Mouse (Mus musculus) embryonic facial prominence, embryonic 12.5 days (tissue): ENCODE measurements at regions not wholly inside any gene's neighbourhood (a gene's known extent, or its start where the extent isn't known, plus 50 kb on each side); places are given as distances from the start of the nearest gene placed in this dataset.

Experiments used
- ATAC-seq: fragments of 200-750 bp; cut with Nextera tagmentation; 2 replicates; pipeline ENCODE4 v1.8.0; 2017; ENCODE audit not compliant: insufficient number of reproducible peaks, insufficient read depth, low FRiP score, low TSS enrichment
- H3K27ac ChIP-seq: fragments of 300-500 bp; sonication (generic); 2 replicates; pipeline ENCODE4 v1.5.1; 2016; ENCODE audit warnings: mild to moderate bottlenecking
- H3K27me3 ChIP-seq: fragments of 300-500 bp; sonication (generic); 2 replicates; pipeline ENCODE4 v1.6.1; 2016; ENCODE audit warnings: mild to moderate bottlenecking, moderate library complexity
- H3K36me3 ChIP-seq: fragments of 300-500 bp; sonication (generic); 2 replicates; pipeline ENCODE4 v1.6.1; 2016; ENCODE audit warnings: mild to moderate bottlenecking
- H3K4me1 ChIP-seq: fragments of 300-500 bp; sonication (generic); 2 replicates; pipeline ENCODE4 v1.6.1; 2016
- H3K4me2 ChIP-seq: fragments of 300-500 bp; sonication (generic); replicated peaks from 2 replicates; pipeline ENCODE4 v1.6.1; 2016; ENCODE audit warnings: mild to moderate bottlenecking, moderate library complexity
- H3K4me3 ChIP-seq: fragments of 300-500 bp; sonication (generic); 2 replicates; pipeline ENCODE4 v1.5.1; 2016; ENCODE audit warnings: mild to moderate bottlenecking
- H3K9ac ChIP-seq: fragments of 300-500 bp; sonication (generic); 2 replicates; pipeline ENCODE4 v1.6.1; 2016; ENCODE audit warnings: mild to moderate bottlenecking, moderate library complexity
- H3K9me3 ChIP-seq: fragments of 300-500 bp; sonication (generic); 2 replicates; pipeline ENCODE4 v1.6.1; 2016; ENCODE audit warnings: mild to moderate bottlenecking, moderate library complexity
- WGBS: fragments of 180-500 bp; shearing (Covaris S2); methylation state at CpG from one replicate; pipeline ENCODE4 v1.1.7; 2016; 5-methylcytosine and 5-hydroxymethylcytosine counted together

DNA sequence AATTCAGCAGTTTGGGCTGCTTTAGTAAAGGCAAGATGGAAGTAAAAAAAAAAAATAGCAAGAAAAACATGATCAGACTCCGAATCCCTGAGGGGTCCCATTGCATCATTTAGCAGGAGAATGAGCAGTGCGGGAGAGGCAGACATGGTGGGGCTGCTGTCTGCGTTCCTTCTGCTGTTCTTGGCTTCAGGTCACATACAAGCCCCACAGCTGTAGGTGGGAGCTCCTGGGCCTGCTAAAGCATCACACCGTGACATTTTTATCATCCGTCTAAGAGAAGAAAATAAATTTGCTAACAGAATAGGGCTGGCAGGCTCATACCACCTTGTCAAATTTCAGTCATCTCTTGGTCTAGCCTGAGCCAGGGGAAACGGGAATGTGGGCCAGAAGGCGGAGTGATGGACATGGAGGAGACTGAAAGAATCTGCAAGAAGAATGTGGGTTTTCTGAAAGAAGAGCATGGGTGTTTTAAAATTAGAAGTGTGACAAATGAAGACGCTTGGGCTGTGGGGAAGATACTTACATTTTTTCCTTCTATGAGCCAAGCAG, 378.8 kb upstream of the Vrk2 start:
- Histone ChIP-seq H3K27me3 (no peaks in the 10 kb centered on the region), H3K36me3 (no peaks in the 10 kb centered on the region), H3K4me3 (no peak overlapping the region), H3K9me3 (no peaks in the 10 kb centered on the region), H3K27ac (no peak overlapping the region), H3K4me2 (no peak overlapping the region), H3K4me1 (no peaks in the 10 kb centered on the region), H3K9ac (no peak overlapping the region)
- ATAC-seq: no peak
- WGBS: 74% methylated on average over 8 of the region's 8 CpGs

DNA sequence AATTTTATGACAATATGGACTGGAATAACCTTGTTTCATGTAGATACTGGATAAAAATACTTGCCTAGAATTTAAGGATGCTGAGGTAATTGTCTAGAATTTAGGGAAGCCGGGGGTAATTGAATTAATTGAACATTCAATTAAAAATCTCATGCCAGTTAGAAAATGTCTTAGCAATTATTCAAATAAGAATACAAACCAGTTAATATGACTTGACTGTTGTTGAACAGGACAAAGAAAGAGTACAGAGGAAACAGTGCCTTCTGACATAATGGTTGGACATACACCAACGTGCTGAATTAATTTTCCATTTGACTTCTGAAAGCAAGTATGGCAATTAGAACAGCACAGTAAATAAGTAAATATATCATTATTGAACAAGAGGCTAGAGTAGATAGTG, 377.4 kb upstream of the Vrk2 start:
- WGBS: 78% methylated on average over 2 of the region's 2 CpGs
- Histone ChIP-seq H3K9ac (no peak overlapping the region), H3K9me3 (no peaks in the 10 kb centered on the region), H3K36me3 (no peaks in the 10 kb centered on the region), H3K4me2 (no peak overlapping the region), H3K27ac (no peak overlapping the region), H3K4me1 (no peaks in the 10 kb centered on the region), H3K27me3 (no peaks in the 10 kb centered on the region), H3K4me3 (no peak overlapping the region)
- ATAC-seq: no peak

DNA sequence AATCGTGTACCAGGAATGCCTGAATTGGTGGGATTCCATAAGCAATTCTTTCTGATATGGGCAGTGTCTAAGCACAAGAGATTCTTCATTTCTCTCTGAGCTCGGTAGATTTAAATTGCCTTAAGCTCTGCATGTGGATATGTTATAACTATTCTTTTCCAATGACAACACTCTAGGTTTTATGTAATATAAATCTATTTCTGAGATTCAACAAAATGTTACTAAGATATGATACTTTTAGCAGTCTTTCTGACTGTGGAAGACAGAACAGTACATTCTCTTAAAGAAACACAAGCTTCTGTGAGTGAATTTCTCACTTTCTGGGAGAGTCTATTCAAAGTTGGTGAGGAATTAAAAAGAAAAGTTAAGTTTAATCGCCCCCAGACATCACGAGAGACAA, 373.6 kb upstream of the Vrk2 start:
- Histone ChIP-seq H3K4me1 (peaks cover 10% of the 10 kb centered on the region; the same call in 1 of the 2 replicates), H3K4me2 (no peak overlapping the region), H3K4me3 (no peak overlapping the region), H3K9me3 (no peaks in the 10 kb centered on the region), H3K27me3 (no peaks in the 10 kb centered on the region), H3K36me3 (no peaks in the 10 kb centered on the region), H3K27ac (no peak overlapping the region), H3K9ac (no peak overlapping the region)
- 81% methylated on average over 4 of the region's 4 CpGs for WGBS
- ATAC-seq: no peak

DNA sequence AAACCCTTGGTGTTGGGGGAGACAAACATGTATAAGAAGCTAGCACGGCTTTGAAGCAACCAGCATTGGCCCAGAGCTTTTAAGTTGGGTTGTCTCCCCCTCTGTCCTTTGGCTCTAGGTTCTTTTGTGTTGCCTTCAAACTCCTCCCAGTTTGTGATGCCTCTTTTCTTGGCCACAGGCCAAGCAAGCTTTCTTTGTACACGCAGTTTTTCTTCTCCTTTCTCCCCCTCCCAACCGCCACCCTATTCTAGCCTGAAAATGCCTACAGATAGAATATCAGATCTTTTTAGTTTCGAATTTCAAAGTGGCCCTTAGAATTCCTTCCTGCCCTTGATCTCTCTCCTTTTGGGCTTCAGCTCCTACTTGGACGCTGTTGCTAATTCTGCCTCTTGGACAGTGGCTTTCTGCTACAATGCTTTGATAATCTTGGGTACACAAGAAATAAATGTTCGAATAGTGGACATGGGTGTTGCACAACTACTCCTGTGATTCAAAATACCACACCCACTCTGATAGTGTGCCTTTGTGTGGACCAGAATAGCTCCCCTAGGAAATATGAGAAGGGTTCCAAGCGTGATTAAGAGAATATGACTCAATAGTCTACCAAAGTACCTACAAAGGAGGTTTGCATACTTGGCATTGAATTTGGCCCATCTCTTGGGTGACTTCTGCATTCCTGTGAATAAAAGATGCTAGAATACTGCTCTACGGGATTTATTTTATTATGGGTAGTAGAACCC, 369.3 kb upstream of the Vrk2 start:
- Histone ChIP-seq H3K4me3 (no peak overlapping the region), H3K9me3 (no peaks in the 10 kb centered on the region), H3K27me3 (no peaks in the 10 kb centered on the region), H3K4me2 (no peak overlapping the region), H3K9ac (no peak overlapping the region), H3K36me3 (no peaks in the 10 kb centered on the region), H3K4me1 (peaks cover 14% of the 10 kb centered on the region; the same call in 1 of the 2 replicates), H3K27ac (peak overlapping the region; percentile 6; the same call in 1 of the 2 replicates)
- no peak for ATAC-seq
- 55% methylated on average over 8 of the region's 8 CpGs for WGBS

DNA sequence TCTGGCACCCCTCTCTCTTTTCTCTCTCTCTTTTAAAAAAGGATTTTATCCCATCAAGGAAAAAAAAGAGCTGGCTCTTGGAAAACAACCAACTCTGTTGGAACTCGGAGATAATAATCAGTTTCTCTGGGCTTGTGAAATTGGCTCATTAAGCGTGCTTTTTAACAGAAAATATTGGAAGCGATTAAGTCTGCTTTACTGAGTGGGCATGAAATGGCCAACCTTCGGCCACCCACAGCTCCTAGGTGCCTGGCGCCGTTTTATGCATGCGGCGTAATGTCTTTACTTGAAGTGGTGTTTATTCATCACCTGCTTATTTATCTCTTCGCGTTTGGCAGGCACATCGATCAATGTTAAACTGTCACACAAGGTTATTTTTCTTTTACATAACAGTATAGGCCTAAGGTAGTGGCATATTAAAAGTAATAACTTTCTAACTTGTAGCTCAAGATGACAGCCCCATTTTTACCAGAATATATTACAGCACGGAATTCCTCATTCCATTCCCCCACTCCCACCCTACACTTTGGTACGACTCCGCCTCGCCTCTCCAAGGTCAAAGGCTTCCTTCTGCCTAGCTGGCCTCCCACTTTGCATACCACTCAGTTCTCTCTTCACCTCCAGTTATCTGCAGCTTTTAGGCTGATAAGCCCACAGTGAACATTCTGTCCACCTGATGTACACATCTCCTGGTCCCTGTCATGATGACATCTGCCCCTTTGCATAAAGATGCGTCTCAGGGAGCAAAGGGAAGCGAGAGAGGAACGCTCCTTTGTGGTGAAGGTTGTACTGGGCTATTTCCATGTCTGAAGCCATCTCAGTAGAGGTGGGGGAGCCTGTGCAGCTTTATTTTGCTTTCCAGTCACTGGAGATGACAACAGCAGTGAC, 368.5 kb upstream of the Vrk2 start:
- Histone ChIP-seq H3K27ac (peak overlapping the region; percentile 6; the same call in 1 of the 2 replicates), H3K4me2 (no peak overlapping the region), H3K4me3 (no peak overlapping the region), H3K36me3 (no peaks in the 10 kb centered on the region), H3K4me1 (peaks cover 14% of the 10 kb centered on the region; the same call in 1 of the 2 replicates), H3K9me3 (no peaks in the 10 kb centered on the region), H3K27me3 (no peaks in the 10 kb centered on the region), H3K9ac (no peak overlapping the region)
- 70% methylated on average over 18 of the region's 18 CpGs for WGBS
- no peak for ATAC-seq

DNA sequence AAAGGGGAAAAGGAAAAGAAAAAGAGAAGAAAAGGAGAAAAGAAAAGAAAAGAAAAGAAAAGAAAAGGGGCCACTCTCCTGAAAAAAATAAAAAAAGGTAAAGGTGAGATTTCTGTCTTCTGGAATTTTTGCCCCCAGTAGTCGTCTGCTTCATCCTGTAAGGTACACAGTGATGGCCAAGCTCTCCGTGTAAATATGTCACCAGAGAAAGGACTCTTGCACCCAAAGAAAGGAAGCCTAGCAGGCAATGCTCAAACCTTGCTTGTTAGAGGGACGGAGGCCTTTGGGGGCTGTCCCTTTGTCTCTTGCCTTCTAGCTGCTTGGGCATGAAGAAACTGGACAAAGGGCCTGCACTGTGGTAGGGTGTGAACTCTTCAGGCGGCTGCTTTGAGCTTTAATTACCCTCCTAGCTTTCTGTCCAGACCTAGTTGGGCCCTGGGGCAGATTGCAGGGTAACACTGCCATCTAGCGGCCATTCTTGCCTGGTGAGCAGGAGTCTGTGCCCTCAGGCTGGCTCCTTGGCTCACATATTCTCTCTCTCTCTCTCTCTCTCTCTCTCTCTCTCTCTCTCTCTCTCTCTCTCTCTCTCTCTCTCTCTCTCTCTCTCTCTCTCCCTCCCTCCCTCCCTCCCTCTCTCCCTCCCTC, 367.7 kb upstream of the Vrk2 start:
- H3K4me3 ChIP-seq: no peak overlapping the region
- 0 out of 2 replicates have a peak overlapping the region, but pooled peaks have one; percentile 7 for H3K4me2 ChIP-seq
- whole genome bisulfite sequencing: 8% methylated on average over 5 of the region's 5 CpGs
- H3K4me1 ChIP-seq: peaks cover 14% of the 10 kb centered on the region; the same call in 1 of the 2 replicates
- ATAC-seq: peak; percentile 95
- no peaks in the 10 kb centered on the region for H3K27me3 ChIP-seq
- no peak overlapping the region for H3K27ac ChIP-seq
- H3K9me3 ChIP-seq: no peaks in the 10 kb centered on the region
- no peak overlapping the region for H3K9ac ChIP-seq
- H3K36me3 ChIP-seq: no peaks in the 10 kb centered on the region

DNA sequence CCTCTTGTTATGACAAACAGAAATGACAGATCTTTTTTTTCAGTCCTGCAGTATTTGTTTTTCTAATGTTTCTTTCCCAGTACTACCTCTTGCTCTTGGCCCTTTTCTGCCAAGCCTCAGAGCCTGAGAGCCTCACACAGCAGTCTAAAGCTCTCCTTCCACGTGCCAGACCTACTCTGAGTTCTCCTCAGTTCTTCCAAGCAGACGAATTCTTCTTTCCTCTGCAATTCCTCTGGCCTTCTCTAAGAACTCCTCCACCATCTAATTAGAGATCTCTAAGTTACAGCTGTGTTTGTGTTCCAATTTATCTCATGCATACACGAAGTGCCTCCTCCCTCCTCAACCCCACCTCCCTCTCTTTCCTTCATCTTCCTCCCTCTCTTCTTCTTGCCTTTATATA, 362.4 kb upstream of the Vrk2 start:
- Histone ChIP-seq H3K36me3 (no peaks in the 10 kb centered on the region), H3K9ac (no peak overlapping the region), H3K27me3 (no peaks in the 10 kb centered on the region), H3K9me3 (no peaks in the 10 kb centered on the region), H3K4me2 (no peak overlapping the region), H3K4me3 (no peak overlapping the region), H3K27ac (no peak overlapping the region), H3K4me1 (no peaks in the 10 kb centered on the region)
- 56% methylated on average over 3 of the region's 3 CpGs for WGBS
- no peak for ATAC-seq

DNA sequence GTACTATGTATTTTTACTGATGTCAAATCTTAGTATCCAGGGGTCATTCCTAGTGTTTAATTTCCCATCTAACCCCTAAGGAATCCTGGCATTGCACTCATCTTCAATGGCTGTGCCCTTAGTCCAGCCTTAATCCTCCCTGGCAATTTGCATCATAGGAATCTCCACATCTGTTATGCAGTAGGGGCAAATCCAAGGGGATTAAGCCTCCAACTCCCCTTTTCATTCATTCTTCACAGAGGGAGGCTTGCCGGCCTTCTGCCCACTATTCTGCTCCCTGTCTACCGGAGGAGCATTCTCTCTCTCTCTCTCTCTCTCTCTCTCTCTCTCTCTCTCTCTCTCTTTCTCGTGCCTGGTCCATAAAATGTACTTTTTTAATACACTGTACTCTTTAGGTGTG, 338.0 kb upstream of the Vrk2 start:
- no peaks in the 10 kb centered on the region for H3K4me1 ChIP-seq
- ATAC-seq: no peak
- H3K27me3 ChIP-seq: no peaks in the 10 kb centered on the region
- no peak overlapping the region for H3K9ac ChIP-seq
- H3K27ac ChIP-seq: no peak overlapping the region
- no peak overlapping the region for H3K4me3 ChIP-seq
- no peaks in the 10 kb centered on the region for H3K36me3 ChIP-seq
- no peaks in the 10 kb centered on the region for H3K9me3 ChIP-seq
- no peak overlapping the region for H3K4me2 ChIP-seq
- 18% methylated on average over 3 of the region's 3 CpGs for WGBS

DNA sequence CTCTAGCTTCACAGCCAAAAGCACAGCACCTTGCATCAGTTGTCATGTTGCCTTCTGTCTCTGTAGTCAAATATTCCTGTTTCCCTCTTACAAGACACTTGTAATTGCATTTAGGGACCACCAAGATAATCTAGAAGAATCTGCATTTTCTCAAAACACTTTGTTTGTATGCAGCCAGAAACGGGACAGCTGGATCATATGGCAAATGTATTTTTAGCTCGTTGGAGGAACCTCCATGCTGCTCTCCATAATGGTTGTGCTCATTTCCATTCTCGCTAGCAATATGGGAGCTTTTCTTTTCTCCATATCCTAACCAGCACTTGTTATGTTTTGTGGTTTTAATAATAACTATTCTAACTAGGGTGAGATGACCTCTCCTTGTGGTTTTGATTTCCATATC, 313.3 kb upstream of the Vrk2 start:
- H3K4me2 ChIP-seq: no peak overlapping the region
- WGBS: 71% methylated on average over 3 of the region's 3 CpGs
- H3K27me3 ChIP-seq: no peaks in the 10 kb centered on the region
- no peak for ATAC-seq
- H3K4me3 ChIP-seq: no peak overlapping the region
- H3K4me1 ChIP-seq: no peaks in the 10 kb centered on the region
- H3K36me3 ChIP-seq: no peaks in the 10 kb centered on the region
- H3K27ac ChIP-seq: no peak overlapping the region
- no peak overlapping the region for H3K9ac ChIP-seq
- no peaks in the 10 kb centered on the region for H3K9me3 ChIP-seq

DNA sequence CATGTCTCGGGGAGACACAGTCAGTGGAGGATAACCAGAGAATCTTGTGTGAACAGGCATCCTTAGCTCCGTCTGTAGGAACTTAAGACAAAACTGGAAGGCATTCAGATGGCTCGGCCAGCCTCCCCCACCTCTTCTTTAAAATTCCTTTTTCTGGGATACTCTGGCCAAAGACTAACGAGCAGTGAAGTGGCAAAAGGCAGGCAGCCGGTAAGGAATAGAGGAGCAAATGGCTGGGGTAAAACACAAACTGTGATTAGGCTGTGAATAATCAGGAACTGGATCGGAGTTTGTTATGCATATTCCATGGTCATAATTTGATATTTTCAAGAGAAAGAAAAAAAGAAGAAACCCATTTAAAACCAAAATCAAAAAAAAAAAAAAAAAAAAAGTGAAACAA, 287.8 kb upstream of the Vrk2 start:
- H3K27me3 ChIP-seq: no peaks in the 10 kb centered on the region
- no peak for ATAC-seq
- no peaks in the 10 kb centered on the region for H3K4me1 ChIP-seq
- H3K36me3 ChIP-seq: no peaks in the 10 kb centered on the region
- H3K4me3 ChIP-seq: no peak overlapping the region
- no peak overlapping the region for H3K9ac ChIP-seq
- 61% methylated on average over 6 of the region's 6 CpGs for WGBS
- H3K27ac ChIP-seq: no peak overlapping the region
- H3K9me3 ChIP-seq: no peaks in the 10 kb centered on the region
- no peak overlapping the region for H3K4me2 ChIP-seq
